Mouse (Mus musculus): ENCODE results near the gene Rhbdl1.

Gene Rhbdl1

DNA sequence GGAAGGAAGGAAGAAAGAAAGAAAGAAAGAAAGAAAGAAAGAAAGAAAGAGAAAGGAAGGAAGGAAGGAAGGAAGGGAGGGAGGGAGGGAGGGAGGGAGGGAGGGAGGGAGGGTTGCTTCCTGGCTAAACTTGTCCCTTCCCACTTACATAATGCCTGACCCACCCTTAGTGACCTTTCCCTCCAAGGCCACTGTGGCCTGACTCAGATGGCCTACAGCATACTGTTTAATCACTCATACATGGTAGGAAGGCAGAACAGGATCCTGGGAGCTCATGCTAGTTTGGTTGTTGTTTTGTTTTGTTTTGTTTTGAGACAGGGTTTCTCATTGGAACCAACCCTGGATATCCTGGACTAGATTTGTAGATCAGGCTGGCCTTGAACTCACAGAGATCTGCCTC lies 34.5 kb upstream of the Rhbdl1 start:
- DNase-seq: peak; percentile 69

DNA sequence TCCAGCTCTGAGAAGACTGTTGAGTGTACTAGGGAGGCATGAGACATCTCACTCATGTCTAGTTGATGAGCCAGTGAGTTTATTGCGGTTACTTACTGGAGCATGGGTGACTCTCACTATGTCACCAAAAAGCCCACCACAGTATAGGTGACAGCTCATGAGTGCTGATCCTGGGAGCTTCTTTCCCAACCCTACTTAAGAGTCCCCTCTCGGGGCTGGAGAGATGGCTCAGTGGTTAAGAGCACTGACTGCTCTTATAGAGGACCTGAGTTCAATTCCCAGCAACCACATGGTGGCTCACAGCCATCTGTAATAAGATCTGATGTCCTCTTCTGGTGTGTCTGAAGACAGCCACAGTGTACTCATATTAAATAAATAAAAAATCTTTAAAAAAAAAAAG lies 32.9 kb upstream of the Rhbdl1 start:
- DNase-seq: no peak

DNA sequence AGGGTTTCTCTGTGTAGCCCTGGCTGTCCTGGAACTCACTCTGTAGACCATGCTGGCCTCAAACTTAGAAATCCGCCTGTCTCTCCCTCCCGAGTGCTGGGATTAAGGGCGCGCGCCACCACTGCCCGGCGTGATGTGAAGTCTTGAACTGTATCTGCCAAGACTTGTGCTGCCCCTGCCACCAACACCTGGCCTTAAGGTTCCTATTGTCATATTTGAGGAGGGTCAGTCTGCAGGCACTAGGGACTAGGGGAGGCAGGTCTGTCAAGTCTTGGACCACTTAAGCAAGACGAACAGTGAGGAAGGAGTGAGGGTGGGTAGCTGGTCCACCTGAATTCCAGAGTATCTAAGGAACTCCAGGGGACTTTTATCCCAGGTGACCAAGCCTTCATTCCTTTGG lies 32.4 kb upstream of the Rhbdl1 start:
- DNase-seq: peak; percentile 21

DNA sequence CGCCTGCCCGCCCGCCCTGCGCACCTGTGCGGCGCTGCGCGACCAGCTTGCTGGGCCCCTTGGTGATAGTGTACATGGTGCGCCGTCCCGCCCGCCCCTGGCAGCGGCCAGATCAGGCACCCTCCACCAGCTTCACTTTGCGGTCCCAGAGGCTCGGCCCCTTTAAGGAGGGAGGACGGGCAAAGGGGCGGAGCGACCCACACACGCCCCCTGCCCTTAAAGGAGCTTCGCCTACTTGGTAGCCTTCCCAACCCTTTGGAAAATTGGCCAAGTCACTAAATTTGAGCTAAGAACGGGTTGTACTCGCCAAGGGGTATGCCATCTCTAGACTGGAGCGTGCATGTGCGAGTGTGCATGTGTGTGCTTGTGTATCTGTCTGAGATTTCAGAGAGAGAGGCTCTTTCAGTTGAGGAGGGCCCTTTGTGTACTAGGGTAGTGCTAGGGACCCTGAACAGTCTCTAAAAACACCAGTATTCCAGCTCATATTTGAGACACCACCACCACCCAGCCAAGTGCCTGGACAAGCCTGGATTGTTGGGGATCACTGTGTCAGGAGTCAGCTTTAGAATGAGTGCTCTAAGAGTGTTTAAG lies 31.6 kb upstream of the Rhbdl1 start, which contains the start of gene Mcrip2:
Gene Mcrip2 (minus strand): TSS at position 164 of the 591 bp plus-strand sequence.
- DNase-seq: peak; percentile 94

DNA sequence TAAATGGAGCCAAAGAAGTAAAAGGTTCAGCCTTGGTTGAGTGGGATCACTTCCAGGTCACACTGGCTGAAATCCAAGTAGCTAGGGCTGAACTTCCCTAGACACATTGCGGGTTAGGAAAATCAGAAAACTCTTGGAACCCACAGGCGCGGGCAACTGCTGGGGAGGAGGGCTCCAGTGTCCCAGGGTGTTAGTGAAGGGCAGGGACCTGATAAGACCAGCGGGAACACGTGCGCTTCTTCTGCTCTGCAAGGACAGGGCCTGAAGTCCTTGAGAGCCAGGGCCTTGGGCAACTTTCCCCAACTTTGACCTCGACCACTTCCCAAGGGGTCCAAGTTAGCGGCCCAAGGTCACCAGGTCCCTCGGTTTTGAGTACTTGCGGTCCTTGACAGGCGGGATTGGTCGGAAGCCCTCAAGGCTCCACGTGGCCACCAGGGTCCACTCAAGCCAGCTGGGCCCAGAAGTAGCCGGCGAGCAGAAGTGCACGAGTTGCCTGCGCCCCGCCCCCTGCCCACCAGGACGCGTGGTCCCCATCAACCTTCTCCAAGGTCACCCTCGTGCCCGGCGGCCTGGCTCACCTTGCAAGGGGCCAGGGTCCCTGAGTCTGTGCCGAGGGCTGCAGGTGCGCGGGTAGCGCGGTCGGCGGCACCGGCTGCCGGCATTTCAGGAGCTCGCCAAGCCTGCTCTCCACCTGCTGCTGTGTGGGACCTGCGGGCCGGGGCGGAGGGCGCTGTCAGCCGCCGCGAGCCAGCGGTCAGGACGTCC lies 30.9 kb upstream of the Rhbdl1 start:
- peak; percentile 85 for DNase-seq

DNA sequence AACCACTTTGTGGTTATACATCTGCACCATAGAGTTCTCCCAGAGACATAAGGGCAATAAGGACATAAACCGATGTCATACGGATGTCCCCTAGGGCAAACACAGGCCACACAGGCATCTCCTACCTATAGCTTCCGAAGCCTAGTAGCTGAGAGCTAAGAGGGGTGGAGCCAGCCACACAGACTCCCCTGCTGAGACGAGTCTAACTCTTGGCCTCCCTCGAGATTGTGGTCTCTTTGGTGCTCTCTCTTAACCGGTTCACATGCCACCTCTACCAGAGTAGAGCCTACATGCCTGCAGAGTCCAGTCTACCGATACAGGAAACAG lies 30.4 kb upstream of the Rhbdl1 start:
- DNase-seq: no peak

DNA sequence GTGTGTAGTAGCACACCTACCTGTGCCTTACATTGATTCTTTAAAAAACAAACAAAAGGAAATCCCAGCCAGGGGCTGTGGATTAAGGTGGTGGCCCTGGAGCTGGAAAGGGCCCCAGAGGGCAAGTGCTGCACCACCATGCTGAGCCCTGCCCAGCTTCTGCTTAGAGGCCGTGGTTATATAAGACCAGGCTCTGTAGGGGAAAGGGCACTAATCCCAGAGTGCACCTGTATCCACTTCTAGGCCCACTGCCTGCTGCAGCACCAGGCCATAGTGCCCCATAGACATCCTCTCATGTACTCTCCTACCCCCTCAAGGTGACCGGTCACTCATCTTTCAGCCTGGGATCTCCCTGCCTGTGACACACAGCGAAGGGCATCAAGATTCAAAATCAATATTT lies 29.1 kb upstream of the Rhbdl1 start:
- peak; percentile 85 for DNase-seq

DNA sequence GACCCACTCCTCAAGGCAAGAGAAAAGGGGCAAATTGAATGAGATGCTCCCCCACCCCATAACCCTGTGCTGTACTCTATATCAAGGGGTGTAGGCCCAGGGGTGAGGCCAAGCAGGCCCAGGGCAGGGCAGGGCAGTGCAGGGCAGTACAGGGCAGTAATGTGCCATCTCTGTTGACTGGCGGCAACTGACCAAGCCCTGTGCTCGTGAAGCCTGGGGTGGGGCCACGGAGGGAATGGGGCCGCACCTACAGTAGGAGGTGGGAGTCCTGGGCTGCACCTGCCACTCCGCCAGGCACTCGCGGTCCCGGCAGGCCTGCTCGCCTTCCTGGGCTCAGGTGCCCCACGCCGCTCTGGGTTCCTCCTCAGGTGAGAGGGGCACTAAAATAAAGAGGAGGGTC lies 28.2 kb upstream of the Rhbdl1 start:
- DNase-seq: peak; percentile 31

DNA sequence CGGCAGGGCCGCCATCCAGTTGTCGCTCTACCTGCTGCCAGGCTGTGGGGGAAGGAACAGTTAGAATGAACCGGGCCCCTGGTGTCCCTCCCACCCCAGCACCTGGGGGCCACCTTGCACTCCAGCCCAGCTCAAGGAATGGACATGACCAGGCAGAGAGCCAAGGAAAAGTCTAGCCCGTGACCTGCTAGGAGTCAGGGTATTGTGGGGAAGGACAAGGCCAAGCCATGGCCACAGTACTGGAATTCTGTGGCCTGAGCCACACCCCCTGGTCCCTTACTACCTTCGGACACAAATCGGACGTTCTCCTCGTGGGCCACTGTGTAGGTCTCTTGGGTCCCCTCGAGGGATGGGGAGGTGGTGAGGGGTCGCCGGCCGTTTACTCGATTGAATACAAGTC lies 27.2 kb upstream of the Rhbdl1 start:
- peak; percentile 58 for DNase-seq

DNA sequence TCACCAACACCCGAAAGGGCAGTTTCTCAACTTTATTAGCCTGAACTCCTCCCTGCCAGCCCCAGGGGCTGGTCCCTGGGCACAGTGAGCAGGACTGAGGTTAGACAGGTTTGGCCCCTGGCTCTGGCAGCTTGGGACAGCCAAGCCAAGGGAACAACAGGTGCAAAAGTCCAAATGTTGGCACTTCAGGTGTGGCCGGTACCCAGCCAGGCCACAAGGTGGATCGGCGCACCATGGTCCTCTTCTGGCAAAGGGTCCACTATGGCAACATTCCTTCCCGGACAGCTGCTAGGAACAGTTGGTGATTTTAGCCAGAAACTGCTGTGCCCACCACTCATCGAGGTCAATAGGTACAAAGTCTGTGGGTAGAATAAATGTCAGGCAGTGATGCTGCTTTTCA lies 26.6 kb upstream of the Rhbdl1 start:
- DNase-seq: peak; percentile 75

DNA sequence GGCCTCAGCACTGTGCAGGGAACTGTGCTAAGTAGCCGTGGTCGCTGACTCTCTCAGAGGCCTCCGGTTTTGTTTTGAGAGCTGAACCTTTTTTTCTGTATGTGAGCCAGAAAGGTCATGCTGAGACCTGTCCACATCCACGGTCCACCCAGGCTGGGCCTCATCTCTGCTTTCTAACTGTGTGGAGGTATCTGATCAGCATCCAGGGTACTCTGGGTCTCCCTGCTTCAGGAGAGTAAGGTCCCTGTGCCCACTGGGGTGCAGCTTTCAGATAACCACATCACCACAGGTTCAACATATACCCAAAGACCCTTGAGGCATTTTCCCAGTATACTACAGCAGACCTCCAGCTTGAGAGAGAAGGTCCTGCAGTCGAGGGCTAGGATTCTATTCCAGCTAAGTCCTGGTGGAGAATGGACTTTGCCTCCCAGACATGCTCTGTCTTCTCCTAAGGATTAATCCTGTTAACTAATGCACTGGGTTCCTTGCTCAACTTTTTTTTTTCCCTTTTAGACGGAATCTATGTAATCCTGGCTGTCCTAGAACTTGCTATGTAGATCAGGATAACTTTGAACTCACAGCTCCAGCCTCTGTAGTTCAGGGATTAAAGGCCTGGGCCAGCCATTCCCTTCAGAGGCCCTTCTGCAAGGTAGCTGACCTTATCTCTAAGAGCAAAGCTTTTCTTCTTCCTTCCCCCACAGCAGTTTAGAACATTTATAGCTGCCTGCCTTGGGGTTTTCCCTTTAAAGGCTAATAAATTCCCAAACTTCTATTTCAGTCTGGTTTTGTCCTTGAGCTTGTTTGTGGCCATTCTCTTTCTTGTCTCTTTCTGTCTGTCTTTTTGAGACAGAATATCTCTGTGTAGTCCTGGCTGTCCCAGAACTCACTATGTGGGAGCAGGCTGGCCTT lies 24.9 kb upstream of the Rhbdl1 start:
- DNase-seq: peak; percentile 62

DNA sequence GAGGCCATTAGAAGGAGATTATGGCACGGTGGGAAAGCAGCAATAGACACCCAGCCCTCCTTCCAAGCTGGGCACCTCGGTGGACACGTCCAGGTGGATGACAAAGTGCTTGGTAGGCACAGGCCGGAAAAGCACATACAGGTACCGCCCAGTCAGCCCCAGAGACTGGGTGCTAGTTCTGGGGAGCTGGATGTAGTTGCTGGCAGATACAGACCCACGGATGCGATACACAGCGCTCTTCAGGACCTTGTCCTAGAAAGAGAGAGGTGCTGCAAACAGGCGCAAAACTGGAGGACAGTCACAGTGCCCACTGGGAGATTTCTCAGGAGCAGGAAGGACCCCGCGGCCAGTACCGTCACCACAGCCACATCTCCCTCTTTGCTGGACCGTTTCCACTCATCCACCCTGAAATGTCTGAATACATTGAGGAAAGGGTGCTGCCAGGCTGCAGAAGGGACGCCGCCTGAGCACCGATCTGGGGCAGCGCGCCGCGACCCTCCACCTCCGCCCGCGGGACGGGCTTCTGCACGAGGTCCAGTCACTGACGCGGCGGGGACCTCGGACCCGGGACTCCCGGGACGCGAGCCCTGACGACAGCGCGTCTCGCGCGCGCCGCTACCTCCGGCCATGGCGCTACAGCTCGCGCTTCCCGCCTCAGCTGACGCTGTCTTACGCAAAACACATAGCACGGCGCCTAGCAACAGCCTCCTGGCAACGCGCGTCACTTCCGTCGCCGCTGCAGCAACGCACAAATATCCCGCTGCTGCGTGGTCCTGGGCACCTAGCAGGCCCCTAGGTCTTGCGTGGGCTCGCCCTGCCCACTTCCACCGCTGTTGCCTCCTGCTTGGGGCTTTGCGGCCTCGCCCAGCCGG lies 24.0 kb upstream of the Rhbdl1 start, which contains the start of gene Wdr90:
Gene Wdr90 (minus strand): TSS at position 670 of the 872 bp plus-strand sequence.
- DNase-seq: peak; percentile 91

DNA sequence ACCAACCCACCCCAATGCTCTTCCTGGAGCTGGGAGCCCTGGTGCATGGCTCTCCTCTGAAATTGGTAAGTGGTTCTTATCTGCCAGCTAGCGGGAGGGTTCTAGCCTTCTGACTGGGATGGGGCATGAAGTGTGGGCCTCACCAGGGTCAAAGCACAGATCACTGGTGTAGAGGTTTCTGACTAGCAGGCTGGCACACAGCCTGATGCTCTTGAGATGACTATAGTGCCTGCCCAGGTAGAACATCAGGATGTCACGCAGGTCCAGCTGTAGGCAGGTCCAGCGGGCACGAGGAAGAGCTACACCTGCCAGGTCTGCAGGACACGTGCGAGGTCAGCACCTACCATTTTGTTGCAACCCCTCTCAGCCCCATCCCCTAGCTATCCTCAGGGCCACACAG lies 23.1 kb upstream of the Rhbdl1 start:
- DNase-seq: no peak

DNA sequence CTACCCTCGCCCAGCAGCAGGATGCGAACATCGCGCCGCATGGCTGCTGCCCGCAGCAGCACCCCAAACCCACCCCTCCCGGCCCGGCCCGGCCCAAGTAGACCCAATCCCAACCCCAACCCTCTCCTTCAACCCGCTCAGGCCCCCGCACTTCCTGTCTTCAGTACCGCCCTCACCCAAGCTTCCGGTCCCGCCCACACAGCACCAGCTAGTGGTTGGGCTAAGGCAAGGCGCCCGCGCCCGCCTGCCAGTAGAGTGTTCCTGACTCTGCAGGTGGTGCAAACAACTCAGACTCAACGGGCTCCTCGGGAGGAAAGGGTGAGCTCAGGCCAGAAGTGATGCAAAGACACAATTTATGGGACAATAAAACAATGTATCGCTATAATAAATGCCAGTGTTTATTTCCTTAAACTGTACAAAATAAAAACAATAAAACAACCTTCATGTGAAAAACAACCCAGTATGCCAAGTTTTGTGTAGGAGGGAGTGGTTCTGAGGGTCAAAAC lies 7.4 kb upstream of the Rhbdl1 start, which contains the start of gene Rhot2:
Gene Rhot2 (minus strand): TSS at position 456 of the 506 bp plus-strand sequence.
- DNase-seq: peak; percentile 97

DNA sequence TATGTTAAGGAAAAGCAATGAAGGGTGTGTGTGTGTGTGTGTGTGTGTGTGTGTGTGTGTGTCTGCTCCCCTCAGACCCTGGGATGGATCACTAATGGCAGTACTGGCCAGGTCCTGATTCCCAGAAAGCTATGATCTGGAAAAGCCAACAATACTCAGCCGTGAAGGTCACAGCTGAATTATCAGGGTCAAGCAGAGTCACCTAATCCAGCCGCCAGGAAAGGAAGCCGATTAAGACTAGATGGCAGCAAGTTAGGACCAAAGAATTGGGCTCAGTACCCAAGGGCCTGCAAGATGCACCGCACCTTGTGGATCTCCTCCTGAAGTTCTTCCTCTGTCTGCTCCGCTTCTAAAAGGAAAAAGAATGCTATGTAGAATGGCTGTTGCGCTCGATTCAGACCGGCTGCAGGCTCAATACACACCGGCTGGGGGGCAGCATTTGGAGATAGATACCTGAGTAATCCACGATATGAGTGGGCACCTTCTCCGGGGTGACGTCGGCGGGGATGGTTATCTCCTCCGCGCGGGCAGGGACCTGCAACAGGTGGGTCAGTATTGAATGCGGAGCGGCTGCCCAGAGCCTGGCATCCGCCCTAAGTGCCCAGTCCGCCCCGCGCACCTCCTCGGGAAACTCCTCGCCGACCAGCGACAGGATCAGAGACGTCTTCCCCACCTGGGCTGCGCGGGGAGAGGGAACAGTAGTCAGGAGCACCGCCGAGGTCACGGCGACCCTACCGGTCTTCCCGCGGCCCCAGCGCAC lies 6.7 kb upstream of the Rhbdl1 start:
- DNase-seq: peak; percentile 41

DNA sequence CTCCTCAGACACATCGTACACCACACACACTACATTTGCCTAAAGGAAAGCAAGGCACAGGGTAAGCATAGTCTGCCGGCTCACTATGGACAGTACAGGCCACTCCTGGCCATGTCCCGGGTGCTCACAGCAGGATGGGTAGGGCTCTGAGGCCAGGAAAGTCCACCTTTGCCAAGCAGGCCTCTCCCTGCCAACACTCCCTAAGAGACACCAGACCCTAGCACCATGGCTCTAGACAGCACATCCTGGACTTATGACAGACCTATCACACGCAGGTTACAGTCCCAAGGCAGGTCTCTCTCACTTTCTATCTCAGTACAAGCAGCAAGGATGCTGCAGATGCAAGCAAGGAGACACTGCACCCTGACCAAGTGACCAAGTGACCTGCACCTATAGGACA lies 6.0 kb upstream of the Rhbdl1 start:
- no peak for DNase-seq

DNA sequence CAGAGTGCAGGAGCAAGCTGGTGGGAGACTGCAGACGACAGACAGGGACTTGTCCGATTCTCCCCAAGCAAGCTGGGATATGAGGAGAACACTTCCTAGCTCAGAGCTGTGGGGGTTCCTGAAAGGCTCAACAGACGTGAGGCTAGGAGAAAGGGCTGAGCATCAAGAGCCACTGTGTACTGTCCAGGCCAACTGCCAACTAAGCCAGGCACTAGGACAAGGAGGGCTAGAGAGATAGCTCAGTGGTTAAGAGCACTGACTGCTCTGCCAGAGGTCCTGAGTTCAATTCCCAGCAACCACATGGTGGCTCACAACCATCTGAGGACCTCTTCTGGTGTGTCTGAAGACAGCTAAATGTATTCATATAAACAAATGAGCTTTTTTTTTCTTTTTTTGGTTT lies 5.4 kb upstream of the Rhbdl1 start:
- no peak for DNase-seq

DNA sequence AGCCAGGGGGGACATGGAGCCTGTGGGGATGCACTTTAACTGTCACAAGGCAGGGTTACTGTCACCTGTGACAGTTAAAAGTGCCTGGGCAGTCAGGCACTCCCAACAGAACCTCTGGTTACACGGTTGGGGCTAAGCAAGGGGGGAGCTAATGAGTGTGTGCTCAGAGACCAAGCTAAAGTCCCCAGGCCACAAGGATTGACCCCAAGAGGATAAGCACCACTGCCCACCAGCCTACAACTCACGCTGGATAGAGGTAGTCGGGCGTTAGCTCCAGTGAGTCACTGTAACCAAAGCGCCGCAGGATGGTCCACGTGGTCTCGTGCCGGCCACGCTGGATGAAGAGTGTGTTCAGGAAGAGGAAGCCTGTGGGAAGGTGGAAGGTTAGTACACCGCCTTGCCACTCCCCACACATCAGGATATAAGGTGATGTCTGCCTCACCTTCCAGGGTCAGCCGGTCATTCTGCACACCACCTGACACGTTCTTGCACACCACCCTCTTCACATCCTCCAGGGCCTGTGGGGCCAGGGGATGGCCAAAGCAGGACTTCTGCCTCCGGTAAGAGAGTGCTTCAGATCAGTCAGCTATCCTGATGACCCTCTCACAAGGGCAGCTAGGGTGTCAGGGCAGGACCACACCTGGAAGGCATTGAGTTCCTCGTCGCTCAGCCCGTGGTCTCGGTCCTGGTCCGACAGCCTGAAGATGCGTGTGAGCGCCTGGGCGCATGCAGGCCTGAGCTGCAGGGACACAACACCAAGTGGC lies 4.2 kb upstream of the Rhbdl1 start, which contains the start of gene Gm20683:
Gene Gm20683 (minus strand): TSS at position 647 of the 764 bp plus-strand sequence.
- DNase-seq: no peak

DNA sequence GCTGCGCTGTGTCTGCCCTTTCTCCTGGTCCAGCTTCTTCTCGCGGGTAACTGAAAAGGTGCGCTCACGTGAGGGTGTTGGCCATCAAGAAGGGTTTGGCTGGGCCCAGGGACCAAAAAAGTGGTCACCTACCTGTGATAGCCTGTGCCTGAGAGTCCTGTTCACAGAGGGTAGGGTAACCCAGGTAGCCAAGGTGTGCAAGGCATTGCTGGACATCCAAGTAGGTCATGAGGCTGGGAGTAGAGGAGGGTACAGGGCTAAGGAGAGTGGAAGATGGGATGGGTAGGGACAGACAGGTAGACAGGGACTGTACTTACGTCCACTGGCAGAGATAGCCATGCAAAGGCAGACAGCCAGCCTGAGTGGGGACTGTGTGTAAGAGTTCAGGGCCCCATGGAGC lies 3.4 kb upstream of the Rhbdl1 start:
- DNase-seq: no peak

DNA sequence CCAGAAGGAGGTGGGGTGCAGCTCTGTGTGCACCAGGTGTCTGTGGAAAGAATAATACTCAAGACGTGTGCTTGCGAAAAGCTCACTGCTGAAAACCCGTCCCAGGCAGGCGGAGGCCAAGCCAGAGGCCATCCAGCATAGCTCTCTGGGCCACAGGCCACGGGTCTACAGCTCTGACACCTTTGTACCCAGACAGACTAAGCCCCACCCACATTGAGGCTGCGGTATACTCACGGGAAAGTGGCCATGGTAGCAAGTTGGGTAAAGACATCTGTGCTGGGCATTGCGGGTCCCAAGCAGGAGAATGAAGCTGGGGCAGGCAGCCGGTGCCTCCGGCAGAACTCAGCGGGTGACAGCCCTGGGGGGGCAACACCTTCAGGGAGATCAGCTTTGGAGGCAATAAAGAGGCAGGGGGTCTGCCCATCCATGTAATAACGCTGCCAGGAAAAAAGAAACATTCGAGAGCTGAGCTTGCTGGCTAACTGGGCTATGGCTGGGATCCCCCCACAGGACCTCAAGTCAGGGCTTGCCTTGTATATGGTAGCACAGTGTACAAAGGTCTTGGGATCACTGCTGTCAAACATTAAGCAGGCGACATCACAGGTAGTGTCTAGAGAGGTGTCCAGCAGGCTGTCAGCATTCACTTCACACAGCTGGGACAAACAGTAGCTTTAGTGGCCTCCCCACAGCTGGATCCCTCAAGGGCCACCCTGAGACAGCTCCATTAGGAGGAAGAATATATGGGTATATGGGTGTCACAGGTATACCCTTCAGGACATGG lies 2.5 kb upstream of the Rhbdl1 start:
- peak; percentile 76 for DNase-seq

Measured in kidney, adult 9 months (tissue).